Mouse (Mus musculus) hindbrain, embryonic 14.5 days (tissue): ENCODE results near the gene Ttc23l. TPM values are rescaled to one million over a fixed set of nuclear protein-coding genes. Genes with fewer than 3 reads are reported as not detected.

Experiments used
- ATAC-seq: fragments of 200-750 bp; cut with Nextera tagmentation; 2 replicates; pipeline ENCODE4 v1.8.0; 2017; ENCODE audit warnings: moderate number of reproducible peaks, mild to moderate bottlenecking, moderate TSS enrichment, moderate library complexity; ENCODE audit not compliant: low FRiP score
- DNase-seq: peaks from one replicate; pipeline ENCODE4 v3.0.0-alpha.2; 2015; ENCODE audit warnings: low spot score
- H3K27ac ChIP-seq: fragments of 300-500 bp; sonication (generic); 2 replicates; pipeline ENCODE4 v1.5.1; 2014; ENCODE audit warnings: mild to moderate bottlenecking, moderate library complexity
- H3K27me3 ChIP-seq: fragments of 300-500 bp; sonication (generic); 2 replicates; pipeline ENCODE4 v1.6.1; 2014; ENCODE audit warnings: mild to moderate bottlenecking, low read length, mixed read lengths; ENCODE audit not compliant: control insufficient read depth, insufficient read depth
- H3K36me3 ChIP-seq: fragments of 300-500 bp; sonication (generic); replicated peaks from 2 replicates; pipeline ENCODE4 v1.6.1; 2014; ENCODE audit not compliant: control insufficient read depth, insufficient read depth
- H3K4me1 ChIP-seq: fragments of 300-500 bp; sonication (generic); replicated peaks from 2 replicates; pipeline ENCODE4 v1.6.1; 2014; ENCODE audit warnings: antibody characterized with exemption, low read length, mixed read lengths; ENCODE audit not compliant: control insufficient read depth, insufficient read depth
- H3K4me2 ChIP-seq: fragments of 300-500 bp; sonication (generic); replicated peaks from 2 replicates; pipeline ENCODE4 v1.6.1; 2014; ENCODE audit warnings: mild to moderate bottlenecking, moderate library complexity
- H3K4me3 ChIP-seq: fragments of 300-500 bp; sonication (generic); replicated peaks from 2 replicates; pipeline ENCODE4 v1.5.1; 2014; ENCODE audit warnings: mild to moderate bottlenecking, low read length
- H3K9ac ChIP-seq: fragments of 300-500 bp; sonication (generic); 2 replicates; pipeline ENCODE4 v1.6.1; 2014
- H3K9me3 ChIP-seq: fragments of 300-500 bp; sonication (generic); 2 replicates; pipeline ENCODE4 v1.6.1; 2016; ENCODE audit warnings: low read length; ENCODE audit not compliant: control insufficient read depth
- WGBS: fragments of 180-500 bp; shearing (Covaris S2); extraction: QIAGEN DNeasy Blood & Tissue Kit; methylation state at CpG from one replicate; pipeline ENCODE4 v1.1.7; 2014; 5-methylcytosine and 5-hydroxymethylcytosine counted together
- polyA plus RNA-seq: library from polyadenylated mRNA; unstranded; fragments of >200 nt; fragmentation: Nextera tagmentation; extraction: Ambion mirVana; gene quantifications from 2 replicates; pipeline ENCODE4 v1.2.1, GENCODE M21; 2014

Gene Ttc23l
- polyA plus RNA-seq, 1 experiment from 2014 or later = not detected

DNA sequence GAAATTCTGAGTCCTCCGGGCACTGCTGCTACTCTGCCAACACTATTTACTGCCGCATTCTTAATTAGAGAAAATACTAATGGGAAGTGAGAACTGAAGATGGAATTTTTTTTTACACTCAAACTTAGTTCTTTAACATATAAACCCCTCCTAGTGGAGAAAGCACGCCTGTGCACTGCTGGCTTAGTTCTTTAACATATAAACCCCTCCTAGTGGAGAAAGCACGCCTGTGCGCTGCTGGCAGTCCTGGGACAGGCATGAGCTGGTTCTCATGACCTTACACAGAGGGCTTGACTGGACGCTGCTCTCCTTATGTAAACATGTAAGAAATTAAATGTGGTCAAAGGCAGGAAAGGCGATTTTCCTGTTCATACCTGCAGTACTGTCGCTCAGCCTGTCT, 24.9 kb upstream of the Ttc23l start:
- WGBS = 57% methylated on average over 8 of the region's 8 CpGs
- H3K9ac ChIP-seq = no peak overlapping the region
- H3K9me3 ChIP-seq = no peaks in the 10 kb centered on the region
- ATAC-seq = peak; percentile 86
- DNase-seq = peak; percentile 50
- no peak overlapping the region for H3K4me3 ChIP-seq
- H3K27me3 ChIP-seq = no peaks in the 10 kb centered on the region
- no peaks in the 10 kb centered on the region for H3K4me1 ChIP-seq
- H3K36me3 ChIP-seq = no peaks in the 10 kb centered on the region
- no peak overlapping the region for H3K4me2 ChIP-seq
- H3K27ac ChIP-seq = no peak overlapping the region

DNA sequence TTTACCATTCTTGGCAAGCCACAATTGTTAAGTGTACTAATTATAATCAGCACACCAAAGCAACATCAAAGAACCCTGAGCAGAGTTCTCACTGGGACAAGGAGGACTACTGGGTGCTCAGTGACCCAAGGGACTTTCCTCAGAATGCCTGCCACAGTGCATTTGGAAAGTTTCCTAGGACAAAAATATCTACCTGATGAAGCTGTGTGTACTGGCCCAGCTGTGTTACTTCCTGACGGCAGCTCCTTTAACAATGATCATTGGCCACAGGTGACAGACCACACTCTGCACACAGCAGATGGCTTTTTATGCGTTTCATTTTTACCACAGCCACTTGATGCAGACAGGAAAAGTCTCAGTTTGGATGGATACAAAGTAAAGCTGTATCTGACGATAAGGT, 20.7 kb upstream of the Ttc23l start:
- WGBS = 97% methylated on average over 3 of the region's 3 CpGs
- no peak for DNase-seq
- ATAC-seq = no peak
- no peaks in the 10 kb centered on the region for H3K9me3 ChIP-seq
- no peak overlapping the region for H3K4me2 ChIP-seq
- peaks cover 27% of the 10 kb centered on the region for H3K36me3 ChIP-seq
- H3K27me3 ChIP-seq = no peaks in the 10 kb centered on the region
- no peak overlapping the region for H3K27ac ChIP-seq
- no peak overlapping the region for H3K4me3 ChIP-seq
- no peak overlapping the region for H3K9ac ChIP-seq
- no peaks in the 10 kb centered on the region for H3K4me1 ChIP-seq

DNA sequence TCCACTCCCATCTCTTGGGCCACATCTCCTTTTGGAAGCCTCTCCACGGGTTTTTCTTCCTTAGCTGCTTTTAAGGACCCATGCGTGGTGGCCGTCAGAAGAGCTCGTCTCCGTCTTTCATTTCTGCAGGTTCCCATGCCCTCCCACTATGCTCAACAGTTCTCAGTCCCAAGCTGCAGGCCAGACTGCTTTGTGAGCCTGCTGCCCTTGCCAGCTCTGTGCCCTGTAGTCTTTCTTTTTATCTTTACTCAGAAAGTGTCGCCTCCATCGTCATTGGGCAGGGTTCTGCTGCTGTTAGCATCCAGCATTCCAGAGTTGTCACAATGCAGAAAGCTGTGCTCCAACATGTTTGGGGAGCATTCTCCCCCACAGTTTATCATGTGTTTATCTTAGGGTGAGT, 8.0 kb upstream of the Ttc23l start:
- H3K27ac ChIP-seq = no peak overlapping the region
- ATAC-seq (no peak), DNase-seq (no peak)
- no peaks in the 10 kb centered on the region for H3K9me3 ChIP-seq
- H3K9ac ChIP-seq = no peak overlapping the region
- H3K4me1 ChIP-seq = no peaks in the 10 kb centered on the region
- no peak overlapping the region for H3K4me2 ChIP-seq
- H3K36me3 ChIP-seq = peaks cover 39% of the 10 kb centered on the region
- H3K4me3 ChIP-seq = no peak overlapping the region
- H3K27me3 ChIP-seq = no peaks in the 10 kb centered on the region
- 79% methylated on average over 7 of the region's 7 CpGs for WGBS

DNA sequence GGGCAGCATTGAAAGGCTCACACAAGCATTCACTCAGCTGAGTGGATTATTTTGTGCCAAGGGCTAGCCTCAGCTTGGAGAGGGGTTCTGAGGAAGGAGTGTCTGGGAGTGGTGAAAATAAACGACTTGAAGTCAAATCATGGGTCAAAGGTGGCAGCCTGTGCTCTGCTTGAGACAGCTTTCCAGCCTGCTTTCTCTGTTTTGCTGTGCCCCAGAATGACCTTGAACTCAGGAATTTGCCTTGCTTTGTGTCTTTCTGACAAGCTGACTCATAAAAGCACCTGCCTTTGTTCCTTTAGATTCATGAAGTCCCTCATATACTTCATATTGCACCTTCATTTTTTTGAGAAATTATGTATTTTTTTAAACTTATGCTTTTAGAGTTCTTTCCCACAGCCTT, 5.7 kb upstream of the Ttc23l start:
- peaks cover 19% of the 10 kb centered on the region; the same call in 1 of the 2 replicates for H3K36me3 ChIP-seq
- no peak overlapping the region for H3K4me2 ChIP-seq
- no peaks in the 10 kb centered on the region for H3K4me1 ChIP-seq
- H3K4me3 ChIP-seq = no peak overlapping the region
- ATAC-seq = no peak
- no peak overlapping the region for H3K9ac ChIP-seq
- no peak overlapping the region for H3K27ac ChIP-seq
- no peaks in the 10 kb centered on the region for H3K9me3 ChIP-seq
- 24% methylated on average over 1 of the region's 1 CpGs for WGBS
- H3K27me3 ChIP-seq = no peaks in the 10 kb centered on the region
- no peak for DNase-seq

DNA sequence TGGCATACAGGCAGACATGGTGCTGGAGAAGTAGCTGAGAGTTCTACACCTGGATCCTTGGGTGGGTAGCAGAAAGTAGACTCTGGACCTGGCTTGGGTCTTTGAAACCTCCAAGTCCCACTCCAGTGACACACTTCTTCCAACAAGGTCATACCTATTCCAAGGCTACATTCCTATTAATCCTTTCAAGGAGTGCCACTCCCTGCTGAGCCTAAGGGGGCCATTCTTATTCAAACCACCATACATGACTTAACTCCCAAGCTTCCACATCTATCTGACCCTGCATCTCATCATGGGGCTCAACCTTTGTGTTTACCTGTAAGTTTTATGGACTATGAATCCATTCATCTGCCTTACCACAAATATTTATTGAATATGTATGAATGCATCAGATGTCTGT, 3.8 kb upstream of the Ttc23l start:
- Histone ChIP-seq H3K9me3 (no peaks in the 10 kb centered on the region), H3K9ac (no peak overlapping the region), H3K4me3 (no peak overlapping the region), H3K4me1 (no peaks in the 10 kb centered on the region), H3K27ac (no peak overlapping the region), H3K4me2 (no peak overlapping the region), H3K27me3 (no peaks in the 10 kb centered on the region), H3K36me3 (peaks cover 2% of the 10 kb centered on the region; the same call in 1 of the 2 replicates)
- ATAC-seq (no peak), DNase-seq (no peak)

DNA sequence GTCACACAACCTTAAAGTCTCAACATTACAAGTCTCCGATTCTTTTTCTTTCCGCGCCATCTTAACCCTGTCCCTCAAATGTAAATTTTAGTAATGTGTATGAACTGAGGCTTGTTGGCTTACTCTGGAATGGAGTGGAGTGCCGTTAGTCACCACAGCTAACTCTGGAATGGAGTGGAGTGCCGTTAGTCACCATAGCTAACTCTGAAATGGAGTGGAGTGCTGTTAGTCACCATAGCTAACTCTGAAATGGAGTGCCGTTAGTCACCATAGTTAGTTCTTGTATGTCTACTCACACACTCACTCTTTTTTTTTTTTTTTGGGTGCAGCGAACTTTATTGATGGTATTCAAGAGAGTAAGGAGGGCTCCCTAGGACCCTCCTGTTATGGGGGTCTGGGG, 1.5 kb upstream of the Ttc23l start:
- WGBS = 93% methylated on average over 7 of the region's 7 CpGs
- Histone ChIP-seq H3K4me2 (no peak overlapping the region), H3K27ac (no peak overlapping the region), H3K9me3 (no peaks in the 10 kb centered on the region), H3K36me3 (no peaks in the 10 kb centered on the region), H3K9ac (no peak overlapping the region), H3K4me3 (no peak overlapping the region), H3K27me3 (no peaks in the 10 kb centered on the region), H3K4me1 (no peaks in the 10 kb centered on the region)
- no peak for ATAC-seq
- no peak for DNase-seq

DNA sequence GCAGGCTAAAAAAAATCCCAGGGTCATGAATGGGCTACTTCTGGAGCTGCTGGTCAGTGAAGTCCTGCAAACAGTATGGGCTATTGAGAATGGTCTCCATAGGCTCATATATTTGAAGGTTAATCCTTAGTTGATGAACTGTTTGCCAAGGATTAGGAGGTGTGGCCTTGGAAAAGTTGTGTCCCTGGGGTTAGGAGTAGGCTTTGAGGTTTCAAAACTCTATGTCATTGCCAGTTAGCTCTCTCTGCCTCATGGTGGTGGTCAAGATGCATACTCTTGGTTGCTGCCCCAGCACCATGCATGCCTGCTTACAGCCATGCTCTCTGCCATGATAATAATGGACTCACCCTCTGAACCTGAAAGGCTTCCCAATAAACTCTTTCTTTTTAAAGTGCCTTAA, 4.1 kb downstream of the Ttc23l start:
- no peaks in the 10 kb centered on the region for H3K27me3 ChIP-seq
- H3K9ac ChIP-seq = no peak overlapping the region
- no peak for ATAC-seq

DNA sequence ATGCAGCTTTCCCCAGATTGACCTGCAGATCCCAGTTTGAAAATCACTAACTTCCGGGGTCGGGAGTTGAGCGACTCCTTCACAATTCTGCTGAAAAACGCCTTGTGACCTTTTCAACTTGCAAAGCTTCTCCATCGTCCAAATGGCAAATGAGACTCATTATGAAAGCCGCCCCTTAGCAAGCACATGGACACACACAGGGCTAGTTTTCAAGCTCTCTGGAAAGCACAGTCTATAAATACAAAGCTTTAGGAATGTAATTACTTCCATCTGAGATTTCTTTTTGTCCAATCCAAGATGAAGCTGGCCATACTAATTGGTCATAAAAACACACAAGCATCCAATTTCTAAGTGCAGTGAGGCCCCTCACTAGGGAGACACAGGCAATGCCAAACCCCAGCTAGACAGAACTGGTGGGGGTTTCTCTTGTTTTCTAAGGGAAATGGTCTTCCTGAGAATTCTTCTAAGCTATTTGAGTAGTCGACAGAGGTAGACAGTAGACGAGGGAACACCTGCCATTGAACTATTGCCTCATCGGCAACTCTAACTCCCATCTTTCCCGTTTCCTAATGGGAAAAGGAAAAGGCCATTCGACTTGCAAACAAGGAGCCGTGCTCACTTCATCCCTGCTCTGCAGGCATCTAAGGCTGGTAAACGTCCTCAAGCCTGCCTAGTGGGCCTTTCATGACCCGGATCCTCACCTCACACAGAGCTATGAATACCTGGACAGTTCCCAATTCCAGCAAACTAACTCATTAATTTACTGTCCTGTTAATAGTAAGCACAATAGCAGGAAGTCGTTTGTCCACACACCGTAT, 18.0 kb downstream of the Ttc23l start:
- H3K36me3 ChIP-seq = no peaks in the 10 kb centered on the region
- 78% methylated on average over 16 of the region's 16 CpGs for WGBS
- no peaks in the 10 kb centered on the region for H3K9me3 ChIP-seq
- no peaks in the 10 kb centered on the region for H3K4me1 ChIP-seq
- no peaks in the 10 kb centered on the region for H3K27me3 ChIP-seq
- H3K9ac ChIP-seq = no peak overlapping the region
- H3K27ac ChIP-seq = no peak overlapping the region
- H3K4me3 ChIP-seq = no peak overlapping the region
- H3K4me2 ChIP-seq = no peak overlapping the region
- DNase-seq = no peak
- ATAC-seq = no peak

More for the DNA sequence above, 4.1 kb downstream of the Ttc23l start:
- Histone ChIP-seq H3K36me3 (no peaks in the 10 kb centered on the region), H3K4me1 (no peaks in the 10 kb centered on the region), H3K4me2 (no peak overlapping the region), H3K27ac (no peak overlapping the region), H3K9me3 (no peaks in the 10 kb centered on the region), H3K4me3 (no peak overlapping the region)
- DNase-seq = no peak

DNA sequence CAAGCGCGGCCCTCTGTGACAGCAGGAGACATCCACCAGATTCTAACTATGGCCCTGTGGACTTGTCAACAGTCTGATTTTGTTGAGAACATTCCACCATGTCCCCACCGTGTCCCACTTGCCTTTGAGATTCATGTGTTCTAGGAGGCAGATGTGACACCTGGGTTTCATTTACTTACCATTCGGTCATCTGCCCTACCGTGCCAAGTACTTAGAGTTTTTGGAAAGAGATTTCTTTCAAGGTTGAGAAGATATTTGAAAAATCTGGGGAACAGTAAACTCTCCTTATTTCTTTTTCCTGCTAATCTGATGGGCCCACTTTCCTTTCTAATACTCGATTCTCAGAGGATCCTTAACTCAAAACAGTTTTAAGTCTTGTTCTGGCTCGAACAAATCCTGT, 22.5 kb downstream of the Ttc23l start:
- no peak overlapping the region for H3K4me2 ChIP-seq
- H3K9me3 ChIP-seq = no peaks in the 10 kb centered on the region
- 89% methylated on average over 7 of the region's 7 CpGs for WGBS
- ATAC-seq (no peak), DNase-seq (no peak)
- H3K27ac ChIP-seq = no peak overlapping the region
- H3K4me1 ChIP-seq = no peaks in the 10 kb centered on the region
- H3K27me3 ChIP-seq = no peaks in the 10 kb centered on the region
- no peak overlapping the region for H3K9ac ChIP-seq
- H3K4me3 ChIP-seq = no peak overlapping the region
- no peaks in the 10 kb centered on the region for H3K36me3 ChIP-seq

DNA sequence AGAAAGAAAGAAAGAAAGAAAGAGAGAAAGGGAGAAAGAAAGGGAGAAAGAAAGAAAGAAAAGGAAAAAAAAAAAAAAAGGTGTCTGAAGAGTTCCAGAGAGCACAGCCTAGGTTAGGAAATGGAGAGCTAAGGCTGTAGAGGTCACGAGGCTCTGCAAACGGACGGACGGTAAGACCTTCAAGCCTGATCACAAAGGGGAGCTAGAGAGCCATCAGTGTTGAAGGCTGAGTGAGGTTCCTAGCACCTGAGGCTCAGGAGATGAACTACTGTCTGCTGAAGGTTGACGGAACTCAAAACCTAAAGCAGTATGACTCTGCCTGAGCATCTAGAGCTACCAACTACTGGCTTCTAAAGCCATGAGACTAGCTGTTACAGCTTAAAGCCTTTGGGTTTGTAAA, 23.9 kb downstream of the Ttc23l start:
- WGBS = 92% methylated on average over 5 of the region's 5 CpGs
- DNase-seq (no peak), ATAC-seq (no peak)
- no peaks in the 10 kb centered on the region for H3K27me3 ChIP-seq
- no peaks in the 10 kb centered on the region for H3K36me3 ChIP-seq
- H3K9me3 ChIP-seq = no peaks in the 10 kb centered on the region
- no peak overlapping the region for H3K4me2 ChIP-seq
- no peaks in the 10 kb centered on the region for H3K4me1 ChIP-seq
- H3K4me3 ChIP-seq = no peak overlapping the region
- H3K27ac ChIP-seq = no peak overlapping the region
- H3K9ac ChIP-seq = no peak overlapping the region
